25 mouse cellular contexts compared by ENCODE assay signal in the genomic region with DNA sequence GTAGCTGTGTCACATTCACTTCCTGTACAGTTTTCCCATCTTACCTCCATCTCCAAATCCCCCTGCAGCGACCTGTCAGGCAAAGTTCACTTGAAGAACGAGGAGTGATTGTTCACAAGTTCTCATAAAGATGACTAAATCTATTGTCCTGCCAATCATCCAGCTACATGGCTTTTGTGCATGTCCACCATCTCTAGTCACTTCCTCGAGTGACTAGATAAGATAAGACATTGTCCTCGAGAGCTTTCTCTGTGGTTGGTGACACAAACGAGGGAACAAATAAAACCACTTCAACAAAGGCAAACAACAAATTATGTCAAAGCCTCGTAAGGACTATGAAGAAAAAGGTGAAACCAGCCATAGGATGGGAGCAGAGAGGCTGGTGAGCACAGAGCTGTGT.
"Had no signal": no experiment of that assay in that cellular context is flagged by ENCODE, and none has a peak within 500 bp of the region (broad histone marks: within the 10 kb centered on the region; RNA-seq: fewer than 3 reads in every experiment).

No protein-coding gene starts in this region.

- H3K4me2 ChIP-seq: heart, embryonic 12.5 days; hindbrain, embryonic 13.5 days; hindbrain, embryonic 15.5 days; kidney, embryonic 15.5 days; limb, embryonic 12.5 days; liver, embryonic 12.5 days had no signal

- ATAC-seq: hindbrain, postnatal 0 days; intestine, embryonic 16.5 days; liver, embryonic 12.5 days had no signal

- H3K9ac ChIP-seq: heart, embryonic 12.5 days; hindbrain, embryonic 13.5 days; hindbrain, embryonic 15.5 days; kidney, embryonic 15.5 days; limb, embryonic 12.5 days; liver, embryonic 12.5 days; liver, embryonic 14.5 days had no signal

- H3K4me3 ChIP-seq: gastrocnemius, adult 2 months; heart, embryonic 10.5 days; heart, embryonic 12.5 days; hindbrain, embryonic 13.5 days; hindbrain, embryonic 15.5 days; kidney, embryonic 15.5 days; layer of hippocampus, adult 2 months; left cerebral cortex, adult 2 months; limb, embryonic 10.5 days; limb, embryonic 12.5 days; liver, embryonic 12.5 days had no signal

- H3K27ac ChIP-seq: gastrocnemius, adult 2 months; heart, embryonic 10.5 days; hindbrain, embryonic 13.5 days; hindbrain, embryonic 15.5 days; hindbrain, postnatal 0 days; kidney, embryonic 15.5 days; kidney, postnatal 0 days; layer of hippocampus, adult 2 months; left cerebral cortex, adult 2 months; limb, embryonic 10.5 days; limb, embryonic 12.5 days; liver, embryonic 12.5 days; liver, embryonic 14.5 days had no signal

- H3K27me3 ChIP-seq: heart, embryonic 12.5 days; hindbrain, embryonic 13.5 days; hindbrain, embryonic 15.5 days; kidney, embryonic 15.5 days; limb, embryonic 12.5 days; liver, embryonic 12.5 days had no signal

- H3K4me1 ChIP-seq: heart, embryonic 10.5 days; heart, embryonic 12.5 days; hindbrain, embryonic 13.5 days; hindbrain, embryonic 15.5 days; kidney, embryonic 15.5 days; limb, embryonic 10.5 days; limb, embryonic 12.5 days; liver, embryonic 12.5 days had no signal

- H3K9me3 ChIP-seq: heart, embryonic 10.5 days; heart, embryonic 12.5 days; hindbrain, embryonic 13.5 days; hindbrain, embryonic 15.5 days; kidney, embryonic 15.5 days; limb, embryonic 10.5 days; limb, embryonic 12.5 days; liver, embryonic 12.5 days had no signal

- DNase-seq: gastrocnemius, adult 2 months; gastrocnemius, postnatal 10 days; gastrocnemius, postnatal 25 days; heart, adult 18-20 months; heart, postnatal 10 days; heart, postnatal 36 days; kidney, adult 11 months; kidney, adult 2 months; kidney, adult 9 months; kidney, postnatal 25 days; kidney, postnatal 4 days had no signal

- H3K36me3 ChIP-seq: heart, embryonic 10.5 days; heart, embryonic 12.5 days; hindbrain, embryonic 13.5 days; hindbrain, embryonic 15.5 days; kidney, embryonic 15.5 days; limb, embryonic 10.5 days; limb, embryonic 12.5 days; liver, embryonic 12.5 days had no signal
